Mouse (Mus musculus): ENCODE measurements around the gene Bcl2l15.

The Bcl2l15 gene

GRCm38 (mm10) chr3:103872663-103873098 lies 40.3 kb downstream of the Bcl2l15 start:
- DNase-seq, result no peak

- DNase-seq, result no peak
These were observed 41.9 kb downstream of the Bcl2l15 start for GRCm38 (mm10) chr3:103874329-103874728.

DNA sequence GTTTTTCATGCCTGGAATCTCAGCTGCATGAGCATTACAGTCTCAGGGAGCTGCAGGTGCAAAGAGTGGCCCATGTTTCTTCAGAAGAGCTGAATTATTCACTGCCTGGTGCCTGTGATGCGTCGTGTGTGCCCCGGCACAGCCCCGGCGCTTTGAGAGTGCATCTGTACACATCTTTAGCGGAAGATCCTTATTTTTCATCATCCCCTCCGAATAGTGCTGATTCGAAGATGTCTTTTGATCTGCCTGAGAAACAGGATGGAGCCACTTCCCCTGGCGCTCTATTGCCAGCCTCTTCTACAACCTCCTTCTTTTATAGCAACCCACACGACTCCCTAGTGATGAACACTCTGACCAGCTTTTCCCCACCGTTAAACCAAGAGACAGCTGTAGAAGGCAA lies 53.5 kb downstream of the Bcl2l15 start:
- DNase-seq, result no peak

- DNase-seq, result peak in 1 of 2 experiments; percentile 72
These were observed 55.2 kb downstream of the Bcl2l15 start for GRCm38 (mm10) chr3:103887581-103887980.

DNA sequence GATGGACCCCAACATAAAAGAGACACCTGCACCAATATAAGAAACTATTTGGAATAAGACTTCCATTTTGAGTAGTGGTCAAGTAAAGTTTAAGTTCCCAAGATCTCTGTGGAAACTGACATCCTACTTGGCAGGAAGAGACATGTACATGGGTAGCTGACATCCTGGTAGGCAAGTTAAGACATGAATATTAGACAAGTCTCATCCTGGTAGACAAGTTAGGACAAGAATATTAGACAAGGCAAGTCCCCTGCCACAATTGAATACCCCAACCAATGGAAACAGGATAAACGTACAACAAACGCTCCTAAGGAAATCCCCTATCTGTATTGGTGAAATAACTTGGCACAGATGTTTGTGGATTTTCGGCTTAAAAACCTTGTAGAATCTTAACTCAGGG lies 61.0 kb downstream of the Bcl2l15 start:
- no peak for DNase-seq
